Mouse (Mus musculus): ENCODE results near the gene Tbc1d10c. TPM values are rescaled to one million over a fixed set of nuclear protein-coding genes. Genes with fewer than 3 reads are reported as not detected.

The Tbc1d10c gene
- polyA plus RNA-seq, 1 experiment from 2014 or later, result 3.1 TPM

DNA sequence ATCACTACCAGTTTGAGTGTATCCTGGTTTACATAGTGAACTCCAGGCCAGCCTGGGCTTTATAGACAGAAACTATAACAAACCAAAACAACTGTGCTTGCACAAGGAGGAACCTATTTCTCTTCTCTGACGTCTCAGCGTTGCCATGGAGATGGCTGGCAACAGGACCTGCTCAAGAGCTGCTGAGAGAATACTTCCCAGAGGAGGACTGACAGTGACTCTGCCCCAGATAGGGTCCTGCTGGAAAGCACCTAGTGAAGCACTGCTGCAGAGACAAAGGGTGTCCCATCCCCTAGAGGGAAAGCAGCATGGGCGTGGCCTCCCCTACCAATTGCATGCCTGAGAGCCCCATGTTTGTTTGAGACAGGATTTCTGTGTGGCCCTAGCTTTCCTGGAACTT, 9.2 kb downstream of the Tbc1d10c start:
- Histone ChIP-seq H3K36me3 (ENCODE audit: insufficient read depth, low read length) (no peaks in the 10 kb centered on the region), H3K9me3 (ENCODE audit: low read length) (no peaks in the 10 kb centered on the region), H3K4me1 (ENCODE audit: insufficient read depth, low read length) (peaks cover 22% of the 10 kb centered on the region), H3K27me3 (ENCODE audit: insufficient read depth, low read length) (no peaks in the 10 kb centered on the region), H3K4me2 (replicated peaks; ENCODE audit: low read depth, low read length) (no peak overlapping the region), H3K4me3 (ENCODE audit: low read length) (no peak overlapping the region), H3K27ac (ENCODE audit: low read length) (no peak overlapping the region), H3K9ac (replicated peaks; ENCODE audit: low read length) (no peak overlapping the region)
- no peak for ATAC-seq (ENCODE audit: low FRiP score, low TSS enrichment)
- 40% methylated on average over 3 of the region's 3 CpGs for WGBS

DNA sequence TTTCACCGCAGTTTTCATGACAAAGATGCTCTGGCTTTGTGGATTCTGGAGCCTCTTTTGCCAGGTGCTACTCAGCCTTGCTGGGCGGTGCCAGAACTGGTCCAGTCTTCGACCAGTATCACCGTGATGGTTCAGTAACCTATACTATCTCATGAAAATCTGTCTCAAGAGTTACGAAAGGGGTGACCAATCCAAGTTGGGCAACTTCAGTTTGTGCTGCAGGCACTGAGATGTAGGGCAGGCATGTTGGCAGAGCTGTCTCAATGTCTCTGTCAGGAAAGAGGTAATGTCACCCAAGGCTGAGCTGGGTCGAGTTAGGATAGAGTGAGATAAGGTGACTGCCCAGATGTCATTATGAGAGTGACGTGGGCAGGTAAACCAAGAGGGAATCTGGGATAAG, 10.7 kb downstream of the Tbc1d10c start:
- Histone ChIP-seq H3K27ac (ENCODE audit: low read length) (no peak overlapping the region), H3K4me2 (replicated peaks; ENCODE audit: low read depth, low read length) (no peak overlapping the region), H3K4me3 (ENCODE audit: low read length) (no peak overlapping the region), H3K9ac (replicated peaks; ENCODE audit: low read length) (no peak overlapping the region), H3K4me1 (ENCODE audit: insufficient read depth, low read length) (peaks cover 25% of the 10 kb centered on the region), H3K9me3 (ENCODE audit: low read length) (no peaks in the 10 kb centered on the region), H3K36me3 (ENCODE audit: insufficient read depth, low read length) (no peaks in the 10 kb centered on the region), H3K27me3 (ENCODE audit: insufficient read depth, low read length) (no peaks in the 10 kb centered on the region)
- ATAC-seq (ENCODE audit: low FRiP score, low TSS enrichment), result no peak
- 87% methylated on average over 7 of the region's 7 CpGs for WGBS

DNA sequence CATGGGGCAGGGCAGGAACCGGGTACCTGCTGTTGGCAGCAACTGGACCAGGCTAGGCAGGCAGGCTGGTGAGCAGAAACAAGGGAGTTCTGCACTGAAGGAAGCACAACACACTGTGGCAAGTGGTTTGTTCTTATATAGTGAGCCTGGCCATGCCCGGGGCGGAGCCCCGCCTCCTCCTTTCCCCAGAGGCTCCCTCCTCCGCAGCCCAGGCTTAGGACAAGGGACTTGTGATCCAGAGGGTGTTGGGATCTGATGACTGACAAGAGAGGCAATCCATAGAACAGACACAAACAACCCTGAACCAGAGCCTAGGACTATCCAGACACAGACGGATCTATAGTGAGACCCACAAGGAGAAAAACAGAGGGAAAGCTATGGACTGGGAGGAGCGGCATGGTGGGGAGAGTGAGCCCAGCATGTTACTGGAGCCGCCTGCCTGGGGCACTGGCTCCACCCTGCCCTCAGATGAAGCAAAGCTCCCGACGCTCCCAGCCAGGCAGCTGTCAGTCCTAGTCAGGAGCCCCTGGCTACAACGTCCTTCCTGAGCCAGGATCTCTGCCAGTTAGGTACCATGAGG, 15.6 kb downstream of the Tbc1d10c start, which contains the start of gene Carns1:
Carns1 (minus strand) TSS at position 112 of the 580 bp plus-strand sequence.
- no peaks in the 10 kb centered on the region for H3K27me3 ChIP-seq (ENCODE audit: insufficient read depth, low read length)
- H3K9me3 ChIP-seq (ENCODE audit: low read length), result no peaks in the 10 kb centered on the region
- peak within 1 kb of the TSS; percentile 22 for H3K4me3 ChIP-seq (ENCODE audit: low read length)
- H3K27ac ChIP-seq (ENCODE audit: low read length), result no peak within 1 kb of the TSS
- peaks cover 31% of the 10 kb centered on the region for H3K4me1 ChIP-seq (ENCODE audit: insufficient read depth, low read length)
- no peaks in the 10 kb centered on the region for H3K36me3 ChIP-seq (ENCODE audit: insufficient read depth, low read length)
- peak; percentile 66; the same call in 1 of the 2 replicates for ATAC-seq (ENCODE audit: low FRiP score, low TSS enrichment)
- peak within 1 kb of the TSS; percentile 49 for H3K9ac ChIP-seq (replicated peaks; ENCODE audit: low read length)
- peak within 1 kb of the TSS; percentile 53 for H3K4me2 ChIP-seq (replicated peaks; ENCODE audit: low read depth, low read length)
- 2% methylated on average over 11 of the region's 11 CpGs for WGBS

DNA sequence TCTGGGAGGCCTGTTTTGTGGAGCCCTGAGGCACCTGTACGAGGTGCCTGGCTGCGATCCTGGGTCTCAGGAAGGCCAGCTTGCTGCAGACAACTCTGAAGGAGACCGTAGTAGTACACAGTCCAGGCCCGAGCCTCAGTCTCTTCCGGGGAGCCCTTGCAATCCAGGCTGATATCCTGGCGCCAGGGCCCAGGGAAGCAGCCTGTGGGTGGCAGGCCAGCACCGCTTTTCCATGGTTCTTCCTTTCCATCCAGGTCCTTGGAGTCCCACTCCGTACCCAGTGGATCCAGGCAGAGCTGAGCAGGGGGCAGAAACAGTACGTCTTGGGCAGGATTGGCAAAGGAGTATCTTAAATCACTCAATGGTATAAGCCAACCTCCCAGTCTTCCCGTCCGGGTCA, 18.2 kb downstream of the Tbc1d10c start:
- WGBS, result 57% methylated on average over 11 of the region's 11 CpGs
- no peaks in the 10 kb centered on the region for H3K36me3 ChIP-seq (ENCODE audit: insufficient read depth, low read length)
- H3K4me1 ChIP-seq (ENCODE audit: insufficient read depth, low read length), result peaks cover 40% of the 10 kb centered on the region
- H3K4me3 ChIP-seq (ENCODE audit: low read length), result no peak overlapping the region
- H3K9me3 ChIP-seq (ENCODE audit: low read length), result no peaks in the 10 kb centered on the region
- H3K4me2 ChIP-seq (replicated peaks; ENCODE audit: low read depth, low read length), result no peak overlapping the region
- no peak overlapping the region for H3K27ac ChIP-seq (ENCODE audit: low read length)
- H3K9ac ChIP-seq (replicated peaks; ENCODE audit: low read length), result peak overlapping the region; percentile 32; the same call in 1 of the 2 replicates
- ATAC-seq (ENCODE audit: low FRiP score, low TSS enrichment), result no peak
- H3K27me3 ChIP-seq (ENCODE audit: insufficient read depth, low read length), result no peaks in the 10 kb centered on the region

DNA sequence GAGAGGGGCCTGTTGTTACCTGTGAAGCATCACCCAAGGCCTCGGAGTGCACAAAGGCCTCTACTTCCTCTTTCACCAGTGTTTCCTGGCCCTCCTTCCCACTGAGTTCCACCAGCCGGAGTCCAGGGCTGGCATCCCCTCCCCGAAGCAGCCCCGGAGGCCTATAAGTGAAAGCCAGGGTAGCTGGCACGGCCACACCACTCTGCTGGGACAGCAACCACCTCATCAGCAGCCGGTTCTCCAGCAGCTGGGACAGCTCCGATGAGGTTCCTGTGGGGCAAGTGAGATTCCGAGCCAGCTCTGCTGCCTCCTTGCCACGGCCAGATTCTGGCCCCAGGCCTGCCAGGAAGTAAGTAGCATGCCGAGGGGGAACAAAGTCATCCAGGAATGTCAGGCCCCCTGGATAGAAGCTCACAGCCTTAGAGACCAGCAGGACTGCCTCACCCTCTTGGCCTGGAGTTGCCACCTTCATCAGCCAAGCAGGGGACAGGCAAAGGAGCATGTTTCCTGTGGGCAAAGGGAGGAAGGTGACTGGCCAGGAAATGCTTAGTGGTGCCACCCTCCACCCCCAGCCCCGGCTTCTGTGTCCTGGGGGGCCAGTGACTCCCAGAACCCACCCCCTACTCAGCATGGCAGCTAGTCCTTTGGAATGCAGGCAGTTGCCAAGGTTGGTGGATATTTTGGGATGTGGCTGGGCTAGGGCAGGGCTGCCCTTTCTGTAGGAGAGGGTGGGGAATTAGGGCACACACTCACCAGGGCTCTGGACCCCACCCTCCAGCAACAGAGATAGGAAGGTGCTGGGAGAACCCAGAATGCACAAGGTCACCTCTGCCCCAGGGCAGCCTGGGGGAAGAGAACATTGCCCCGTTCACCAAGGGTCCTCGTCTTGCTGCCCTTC, 19.4 kb downstream of the Tbc1d10c start:
- H3K9me3 ChIP-seq (ENCODE audit: low read length), result no peaks in the 10 kb centered on the region
- H3K4me3 ChIP-seq (ENCODE audit: low read length), result no peak overlapping the region
- no peaks in the 10 kb centered on the region for H3K27me3 ChIP-seq (ENCODE audit: insufficient read depth, low read length)
- peak overlapping the region; percentile 29; the same call in 1 of the 2 replicates for H3K9ac ChIP-seq (replicated peaks; ENCODE audit: low read length)
- 59% methylated on average over 13 of the region's 13 CpGs for WGBS
- peaks cover 40% of the 10 kb centered on the region for H3K4me1 ChIP-seq (ENCODE audit: insufficient read depth, low read length)
- ATAC-seq (ENCODE audit: low FRiP score, low TSS enrichment), result no peak
- no peak overlapping the region for H3K27ac ChIP-seq (ENCODE audit: low read length)
- H3K4me2 ChIP-seq (replicated peaks; ENCODE audit: low read depth, low read length), result no peak overlapping the region
- H3K36me3 ChIP-seq (ENCODE audit: insufficient read depth, low read length), result no peaks in the 10 kb centered on the region

DNA sequence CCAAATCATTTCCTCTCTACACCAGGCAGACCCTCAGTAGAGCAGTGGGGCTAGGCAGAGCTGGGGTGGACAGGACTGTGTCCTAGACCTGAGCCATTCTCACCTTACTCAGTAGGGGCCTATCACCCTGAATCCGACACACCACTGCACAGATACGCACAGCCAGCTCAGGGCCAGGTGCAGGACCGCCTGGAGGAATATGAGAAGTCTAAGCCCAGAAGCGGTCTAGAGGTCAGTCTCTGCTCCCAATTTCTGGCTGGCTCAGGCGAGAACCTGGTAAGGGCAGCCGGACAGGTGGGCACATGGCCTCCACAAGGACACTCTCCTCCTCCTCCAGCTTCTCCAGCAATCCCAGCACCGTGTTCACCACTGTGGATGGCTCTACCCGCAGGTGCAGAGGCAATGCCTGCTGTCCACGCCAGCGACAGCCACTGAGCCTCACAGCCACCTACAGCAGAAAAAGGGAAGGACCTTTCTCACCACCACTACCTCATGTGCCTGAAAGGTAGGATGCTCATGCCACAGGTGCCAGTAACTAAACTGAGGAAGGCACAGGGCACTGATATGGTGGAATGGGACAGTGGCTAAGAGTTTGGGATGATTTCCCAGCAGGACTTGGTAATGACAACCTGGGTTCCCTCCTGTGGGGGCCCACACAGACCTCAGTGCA, 20.2 kb downstream of the Tbc1d10c start:
- ATAC-seq (ENCODE audit: low FRiP score, low TSS enrichment), result no peak
- H3K27me3 ChIP-seq (ENCODE audit: insufficient read depth, low read length), result no peaks in the 10 kb centered on the region
- H3K4me1 ChIP-seq (ENCODE audit: insufficient read depth, low read length), result peaks cover 38% of the 10 kb centered on the region
- no peak overlapping the region for H3K27ac ChIP-seq (ENCODE audit: low read length)
- H3K4me3 ChIP-seq (ENCODE audit: low read length), result no peak overlapping the region
- H3K9ac ChIP-seq (replicated peaks; ENCODE audit: low read length), result peak overlapping the region; percentile 88; the same call in 1 of the 2 replicates
- 79% methylated on average over 10 of the region's 10 CpGs for WGBS
- H3K4me2 ChIP-seq (replicated peaks; ENCODE audit: low read depth, low read length), result no peak overlapping the region
- H3K36me3 ChIP-seq (ENCODE audit: insufficient read depth, low read length), result no peaks in the 10 kb centered on the region
- no peaks in the 10 kb centered on the region for H3K9me3 ChIP-seq (ENCODE audit: low read length)

DNA sequence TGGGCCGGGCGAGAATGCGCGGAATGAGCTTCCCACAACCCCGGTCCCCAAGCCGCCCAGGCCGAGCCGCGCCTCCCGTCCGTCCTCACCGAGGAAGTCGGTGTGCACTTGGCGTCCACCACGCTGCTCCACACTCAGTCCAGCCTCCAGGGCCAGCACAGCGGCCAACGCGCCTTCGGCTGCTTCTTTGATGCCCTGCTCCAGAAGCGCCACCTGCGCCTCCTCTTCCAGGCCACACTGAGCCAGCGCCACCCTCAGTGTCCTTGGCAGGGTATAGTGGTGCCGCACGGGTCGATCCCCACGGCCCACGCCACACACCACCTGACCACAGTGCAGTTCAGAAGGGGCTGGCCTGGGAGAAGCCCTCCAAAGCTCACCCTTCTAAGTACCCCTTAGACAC, 21.3 kb downstream of the Tbc1d10c start:
- peak; percentile 58 for ATAC-seq (ENCODE audit: low FRiP score, low TSS enrichment)
- Histone ChIP-seq H3K4me2 (replicated peaks; ENCODE audit: low read depth, low read length) (peak overlapping the region; percentile 85), H3K9me3 (ENCODE audit: low read length) (no peaks in the 10 kb centered on the region), H3K4me1 (ENCODE audit: insufficient read depth, low read length) (peaks cover 29% of the 10 kb centered on the region), H3K27me3 (ENCODE audit: insufficient read depth, low read length) (no peaks in the 10 kb centered on the region), H3K36me3 (ENCODE audit: insufficient read depth, low read length) (no peaks in the 10 kb centered on the region), H3K4me3 (ENCODE audit: low read length) (peak overlapping the region; percentile 50), H3K9ac (replicated peaks; ENCODE audit: low read length) (peak overlapping the region; percentile 88), H3K27ac (ENCODE audit: low read length) (peak overlapping the region; percentile 74)
- WGBS, result 3% methylated on average over 27 of the region's 27 CpGs

DNA sequence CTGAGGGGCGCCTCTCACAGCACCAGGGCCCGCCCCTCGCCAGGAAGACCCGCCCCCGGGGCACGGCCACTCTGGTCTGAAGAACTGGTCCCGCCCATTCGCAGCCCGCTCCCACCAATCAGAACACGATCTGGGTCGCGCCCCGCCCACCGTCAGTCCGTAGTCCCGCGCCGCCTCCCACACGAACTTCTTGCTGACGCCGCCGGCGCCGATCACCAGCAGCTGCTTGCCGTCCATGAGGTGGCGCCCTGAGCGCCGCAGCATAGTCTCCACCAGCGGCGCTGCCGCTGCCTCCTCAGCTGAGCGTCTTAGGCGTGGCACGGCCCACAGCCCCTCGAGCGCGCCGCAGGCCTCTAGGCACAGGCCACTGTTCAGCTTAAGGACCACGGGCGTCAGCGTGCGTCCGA, 21.7 kb downstream of the Tbc1d10c start:
- Histone ChIP-seq H3K4me1 (ENCODE audit: insufficient read depth, low read length) (peaks cover 29% of the 10 kb centered on the region), H3K9me3 (ENCODE audit: low read length) (no peaks in the 10 kb centered on the region), H3K9ac (replicated peaks; ENCODE audit: low read length) (peak overlapping the region; percentile 88), H3K27me3 (ENCODE audit: insufficient read depth, low read length) (no peaks in the 10 kb centered on the region), H3K36me3 (ENCODE audit: insufficient read depth, low read length) (no peaks in the 10 kb centered on the region), H3K4me2 (replicated peaks; ENCODE audit: low read depth, low read length) (peak overlapping the region; percentile 85), H3K27ac (ENCODE audit: low read length) (peak overlapping the region; percentile 74), H3K4me3 (ENCODE audit: low read length) (peak overlapping the region; percentile 50)
- ATAC-seq (ENCODE audit: low FRiP score, low TSS enrichment), result peak; percentile 96
- under 1% methylated on average over 43 of the region's 43 CpGs for WGBS

DNA sequence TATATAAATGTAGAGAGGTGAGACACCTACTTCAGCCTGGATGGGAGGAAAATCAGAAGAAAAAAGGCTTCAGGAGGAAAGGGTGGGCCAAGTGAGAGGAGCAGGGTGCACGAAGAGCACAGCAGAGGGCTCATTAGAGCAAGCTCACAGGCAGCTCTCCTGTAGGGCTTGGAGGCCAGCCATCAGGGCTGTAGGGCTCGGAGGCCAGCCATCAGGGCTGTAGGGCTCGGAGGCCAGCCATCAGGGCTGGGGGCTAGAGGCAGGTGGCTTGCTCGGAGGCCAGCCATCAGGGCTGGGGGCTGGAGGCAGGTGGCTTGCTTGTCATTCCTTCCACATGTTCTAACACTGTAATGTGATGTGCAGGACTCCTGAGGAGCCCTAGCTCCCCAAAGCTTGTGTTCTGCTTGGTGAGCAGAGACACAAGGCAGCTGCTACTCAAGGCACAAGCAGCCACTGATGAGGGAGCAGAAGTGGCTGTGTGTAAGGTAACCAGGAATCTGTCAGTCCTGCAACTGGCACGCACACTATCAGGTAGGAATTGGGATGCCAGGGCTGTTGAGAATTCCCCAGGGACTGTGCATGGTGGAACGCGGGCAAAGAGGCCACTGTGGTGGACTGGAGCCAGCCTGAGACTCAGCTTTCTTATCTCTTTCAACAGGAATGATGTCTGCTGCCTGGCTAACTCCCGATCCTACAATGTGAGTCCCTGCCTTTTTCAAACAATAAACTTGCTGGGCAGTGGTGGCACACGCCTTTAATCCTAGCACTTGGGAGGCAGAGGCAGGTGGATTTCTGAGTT, 24.2 kb downstream of the Tbc1d10c start:
- peaks cover 27% of the 10 kb centered on the region for H3K4me1 ChIP-seq (ENCODE audit: insufficient read depth, low read length)
- H3K9ac ChIP-seq (replicated peaks; ENCODE audit: low read length), result no peak overlapping the region
- H3K9me3 ChIP-seq (ENCODE audit: low read length), result no peaks in the 10 kb centered on the region
- H3K36me3 ChIP-seq (ENCODE audit: insufficient read depth, low read length), result no peaks in the 10 kb centered on the region
- no peak for ATAC-seq (ENCODE audit: low FRiP score, low TSS enrichment)
- no peak overlapping the region for H3K4me3 ChIP-seq (ENCODE audit: low read length)
- no peaks in the 10 kb centered on the region for H3K27me3 ChIP-seq (ENCODE audit: insufficient read depth, low read length)
- 78% methylated on average over 9 of the region's 9 CpGs for WGBS
- no peak overlapping the region for H3K27ac ChIP-seq (ENCODE audit: low read length)
- H3K4me2 ChIP-seq (replicated peaks; ENCODE audit: low read depth, low read length), result no peak overlapping the region
